Mouse (Mus musculus): ENCODE measurements around the gene Ece1. TPM values are rescaled to one million over a fixed set of nuclear protein-coding genes. Genes with fewer than 3 reads are reported as not detected.

The Ece1 gene
- total RNA-seq, 1 experiment: 99.2 TPM

DNA sequence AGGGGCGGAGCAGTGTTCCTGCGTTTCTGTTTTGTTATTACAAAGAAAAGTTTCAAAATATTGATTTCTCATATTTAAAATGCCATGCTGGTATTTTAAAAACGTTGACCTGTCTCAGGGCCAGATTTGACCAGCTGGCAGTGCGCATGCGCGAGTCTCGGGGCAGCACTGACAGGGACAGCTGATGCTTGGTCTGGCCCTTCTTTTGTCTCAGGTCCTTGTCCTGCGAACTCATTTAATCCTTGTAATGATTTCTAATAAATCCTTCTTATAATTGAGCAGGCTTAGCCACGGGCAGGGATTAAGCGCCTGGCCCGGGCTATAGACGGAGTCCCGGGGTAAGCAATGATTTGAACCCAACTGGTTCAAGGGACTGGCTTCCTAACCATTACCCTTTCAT, 40.2 kb downstream of the Ece1 start:
- no peaks in the 10 kb centered on the region for H3K9me3 ChIP-seq (ENCODE audit: control insufficient read depth, insufficient read depth, low read depth, low read length)
- TF ChIP-seq ZC3H11A (IDR thresholded peaks at IDR 0.05; ENCODE audit: borderline replicate concordance, low read depth, low read length): no peak
- H3K36me3 ChIP-seq (ENCODE audit: control insufficient read depth, insufficient read depth, low read length, poor library complexity, severe bottlenecking): no peaks in the 10 kb centered on the region
- no peak for DNase-seq (ENCODE audit: low read depth, low spot score)
- in situ Hi-C loops (cut with MboI; ENCODE audit: low sequenced_read_pairs in 2 of 2, unreplicated experiment in 2 of 2): no loop called here
- 0 out of 2 replicates have a peak overlapping the region, but pooled peaks have one; percentile 41 for H3K27ac ChIP-seq (ENCODE audit: insufficient read depth, low read depth, low read length, poor library complexity, severe bottlenecking)
- no peak overlapping the region for H3K9ac ChIP-seq (ENCODE audit: insufficient read depth, low read depth, low read length, poor library complexity, severe bottlenecking)
- no peak overlapping the region for H3K4me3 ChIP-seq (ENCODE audit: insufficient read depth in 1 of 2, low read depth in 1 of 2, low read length in 2 of 2, poor library complexity in 1 of 2, severe bottlenecking in 1 of 2)
- peaks cover 12 to 40% of the 10 kb centered on the region in 2 experiments for H3K4me1 ChIP-seq (ENCODE audit: control insufficient read depth in 2 of 2, insufficient read depth in 2 of 2, low read length in 2 of 2, poor library complexity in 1 of 2)

DNA sequence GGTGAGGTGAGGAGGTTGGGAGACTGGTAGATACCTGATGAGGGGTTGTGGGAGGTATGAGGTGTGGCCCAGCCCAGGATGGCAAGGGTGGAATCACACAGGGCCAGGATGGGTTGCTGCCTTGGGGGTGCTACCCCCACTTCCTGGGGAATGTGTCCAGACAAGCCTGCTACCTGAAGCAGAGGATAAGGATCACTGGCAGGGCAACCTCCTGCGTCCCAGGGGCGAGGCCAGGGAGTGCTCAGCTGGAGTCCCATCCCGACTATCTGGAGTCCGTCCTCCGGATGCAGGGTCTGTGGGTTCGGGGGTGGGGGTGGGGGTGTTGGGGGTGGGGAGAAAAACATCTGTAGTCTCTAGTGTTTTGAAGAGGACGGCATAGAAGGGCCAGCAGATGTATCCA, 40.8 kb downstream of the Ece1 start:
- H3K9ac ChIP-seq (ENCODE audit: insufficient read depth, low read depth, low read length, poor library complexity, severe bottlenecking): no peak overlapping the region; the same call in 1 of the 2 replicates
- DNase-seq (ENCODE audit: low read depth, low spot score): no peak
- TF ChIP-seq HCFC1 (IDR thresholded peaks at IDR 0.05; ENCODE audit: borderline replicate concordance, insufficient read depth, low read length): no peak
- no peak for TF ChIP-seq CHD2 (IDR thresholded peaks at IDR 0.05; ENCODE audit: low read depth, low read length)
- TF ChIP-seq ZC3H11A (IDR thresholded peaks at IDR 0.05; ENCODE audit: borderline replicate concordance, low read depth, low read length): no peak
- no peak for TF ChIP-seq ZNF384 (IDR thresholded peaks at IDR 0.05; ENCODE audit: low read depth, low read length)
- TF ChIP-seq MAFK (IDR thresholded peaks at IDR 0.05; ENCODE audit: insufficient read depth, low read depth, low read length): no peak
- H3K36me3 ChIP-seq (ENCODE audit: control insufficient read depth, insufficient read depth, low read length, poor library complexity, severe bottlenecking): no peaks in the 10 kb centered on the region
- H3K4me3 ChIP-seq (ENCODE audit: insufficient read depth in 1 of 2, low read depth in 1 of 2, low read length in 2 of 2, poor library complexity in 1 of 2, severe bottlenecking in 1 of 2): no peak overlapping the region
- peak overlapping the region; percentile 41; the same call in 1 of the 2 replicates for H3K27ac ChIP-seq (ENCODE audit: insufficient read depth, low read depth, low read length, poor library complexity, severe bottlenecking)
- in situ Hi-C loops (cut with MboI; ENCODE audit: low sequenced_read_pairs in 2 of 2, unreplicated experiment in 2 of 2): no loop called here
- no peaks in the 10 kb centered on the region for H3K9me3 ChIP-seq (ENCODE audit: control insufficient read depth, insufficient read depth, low read depth, low read length)
- peaks cover 12 to 41% of the 10 kb centered on the region in 2 experiments for H3K4me1 ChIP-seq (ENCODE audit: control insufficient read depth in 2 of 2, insufficient read depth in 2 of 2, low read length in 2 of 2, poor library complexity in 1 of 2)

DNA sequence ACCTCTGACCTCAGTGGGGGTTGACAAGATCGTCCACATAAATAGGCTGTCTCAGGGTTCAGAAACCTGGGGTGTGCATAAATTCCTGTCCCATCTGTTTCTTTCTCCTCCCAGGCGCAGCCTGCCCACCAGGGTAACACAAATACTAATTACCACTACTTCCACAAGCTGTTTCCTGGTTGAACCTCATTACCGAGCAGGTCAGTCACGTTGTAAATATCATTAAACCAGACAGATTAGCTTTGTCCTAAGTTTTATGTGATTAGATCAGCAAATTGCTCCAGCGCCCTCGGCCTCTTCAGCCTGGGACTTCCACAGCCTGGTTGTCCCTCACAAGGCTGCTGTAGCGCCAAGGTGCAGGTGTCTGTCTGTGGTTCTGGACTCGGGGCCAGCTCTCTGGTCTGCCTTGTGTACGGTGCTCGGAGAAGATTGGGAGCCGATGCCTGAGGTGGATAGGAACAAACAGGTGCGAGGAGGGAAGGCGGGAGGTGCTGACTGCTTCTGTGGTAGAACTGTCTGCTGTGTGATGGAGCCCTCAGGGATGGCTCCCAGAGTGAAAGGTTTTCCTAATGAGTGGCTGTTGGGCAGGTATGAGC, 43.0 kb downstream of the Ece1 start:
- Histone ChIP-seq H3K9me3 (ENCODE audit: control insufficient read depth, insufficient read depth, low read depth, low read length) (no peaks in the 10 kb centered on the region), H3K4me3 (ENCODE audit: insufficient read depth in 1 of 2, low read depth in 1 of 2, low read length in 2 of 2, poor library complexity in 1 of 2, severe bottlenecking in 1 of 2) (no peak overlapping the region), H3K4me1 (ENCODE audit: control insufficient read depth in 2 of 2, insufficient read depth in 2 of 2, low read length in 2 of 2, poor library complexity in 1 of 2) (peaks cover 12 to 47% of the 10 kb centered on the region in 2 experiments), H3K27ac (ENCODE audit: insufficient read depth, low read depth, low read length, poor library complexity, severe bottlenecking) (no peak overlapping the region; the same call in 1 of the 2 replicates), H3K36me3 (ENCODE audit: control insufficient read depth, insufficient read depth, low read length, poor library complexity, severe bottlenecking) (no peaks in the 10 kb centered on the region), H3K9ac (ENCODE audit: insufficient read depth, low read depth, low read length, poor library complexity, severe bottlenecking) (peak overlapping the region; percentile 20; the same call in 1 of the 2 replicates)
- in situ Hi-C loops (cut with MboI; ENCODE audit: low sequenced_read_pairs in 2 of 2, unreplicated experiment in 2 of 2): no loop called here
- TF ChIP-seq MAFK (IDR thresholded peaks at IDR 0.05; ENCODE audit: insufficient read depth, low read depth, low read length): no peak
- no peak for TF ChIP-seq CHD2 (IDR thresholded peaks at IDR 0.05; ENCODE audit: low read depth, low read length)
- no peak for TF ChIP-seq ZNF384 (IDR thresholded peaks at IDR 0.05; ENCODE audit: low read depth, low read length)
- TF ChIP-seq HCFC1 (IDR thresholded peaks at IDR 0.05; ENCODE audit: borderline replicate concordance, insufficient read depth, low read length): no peak
- TF ChIP-seq ZC3H11A (IDR thresholded peaks at IDR 0.05; ENCODE audit: borderline replicate concordance, low read depth, low read length): no peak
- no peak for DNase-seq (ENCODE audit: low read depth, low spot score)

DNA sequence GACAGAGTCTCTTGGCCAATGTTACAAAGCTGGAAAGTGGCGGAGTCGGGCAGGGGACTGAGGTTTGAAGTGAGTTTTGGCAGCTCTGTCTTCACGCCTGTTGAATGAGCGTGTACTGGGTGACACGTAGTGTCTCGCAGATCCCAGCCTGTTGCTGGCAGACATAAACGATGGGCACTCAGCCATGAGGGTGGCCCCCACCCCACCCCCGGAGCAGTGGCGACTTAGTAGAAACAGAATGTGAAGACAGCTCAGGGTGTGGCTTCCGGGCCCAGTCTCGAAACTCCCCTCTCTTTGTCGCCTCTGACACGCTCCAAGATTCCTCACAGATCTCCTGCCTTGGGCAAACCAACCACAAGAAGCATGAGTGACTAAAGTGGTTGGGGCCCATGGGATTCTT, 45.9 kb downstream of the Ece1 start:
- peaks cover 13 to 45% of the 10 kb centered on the region in 2 experiments for H3K4me1 ChIP-seq (ENCODE audit: control insufficient read depth in 2 of 2, insufficient read depth in 2 of 2, low read length in 2 of 2, poor library complexity in 1 of 2)
- in situ Hi-C loops (cut with MboI; ENCODE audit: low sequenced_read_pairs in 2 of 2, unreplicated experiment in 2 of 2): no loop called here
- H3K9me3 ChIP-seq (ENCODE audit: control insufficient read depth, insufficient read depth, low read depth, low read length): no peaks in the 10 kb centered on the region
- H3K27ac ChIP-seq (ENCODE audit: insufficient read depth, low read depth, low read length, poor library complexity, severe bottlenecking): no peak overlapping the region
- DNase-seq (ENCODE audit: low read depth, low spot score): no peak
- TF ChIP-seq HCFC1 (IDR thresholded peaks at IDR 0.05; ENCODE audit: borderline replicate concordance, insufficient read depth, low read length): no peak
- no peak for TF ChIP-seq ZC3H11A (IDR thresholded peaks at IDR 0.05; ENCODE audit: borderline replicate concordance, low read depth, low read length)
- no peak for TF ChIP-seq MAFK (IDR thresholded peaks at IDR 0.05; ENCODE audit: insufficient read depth, low read depth, low read length)
- TF ChIP-seq ZNF384 (IDR thresholded peaks at IDR 0.05; ENCODE audit: low read depth, low read length): no peak
- no peak for TF ChIP-seq CHD2 (IDR thresholded peaks at IDR 0.05; ENCODE audit: low read depth, low read length)
- no peak overlapping the region; a peak in 1 of 4 replicates for H3K4me3 ChIP-seq (ENCODE audit: insufficient read depth in 1 of 2, low read depth in 1 of 2, low read length in 2 of 2, poor library complexity in 1 of 2, severe bottlenecking in 1 of 2)
- H3K36me3 ChIP-seq (ENCODE audit: control insufficient read depth, insufficient read depth, low read length, poor library complexity, severe bottlenecking): no peaks in the 10 kb centered on the region
- no peak overlapping the region; the same call in 1 of the 2 replicates for H3K9ac ChIP-seq (ENCODE audit: insufficient read depth, low read depth, low read length, poor library complexity, severe bottlenecking)

DNA sequence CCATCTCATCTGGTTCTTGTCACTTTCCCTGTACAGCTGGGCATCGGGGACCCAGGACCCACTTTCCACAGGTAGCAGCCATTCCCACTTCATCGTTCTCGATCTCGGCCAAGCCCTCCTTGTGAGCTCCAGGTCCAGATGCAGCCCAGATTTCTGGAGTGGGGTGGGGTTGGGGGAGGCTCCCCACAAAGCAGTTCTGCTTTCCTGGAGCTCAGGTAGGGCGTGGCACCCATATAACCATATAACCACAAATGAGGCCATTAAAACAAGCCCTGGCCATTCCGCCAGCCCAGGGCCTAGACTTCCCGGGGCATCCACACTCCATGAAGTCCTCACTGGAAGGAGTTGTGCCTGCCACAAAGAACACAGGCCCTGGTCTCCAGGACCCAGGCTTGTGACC, 46.5 kb downstream of the Ece1 start:
- TF ChIP-seq MAFK (IDR thresholded peaks at IDR 0.05; ENCODE audit: insufficient read depth, low read depth, low read length) (no peak), ZC3H11A (IDR thresholded peaks at IDR 0.05; ENCODE audit: borderline replicate concordance, low read depth, low read length) (no peak), ZNF384 (IDR thresholded peaks at IDR 0.05; ENCODE audit: low read depth, low read length) (no peak)
- Histone ChIP-seq H3K36me3 (ENCODE audit: control insufficient read depth, insufficient read depth, low read length, poor library complexity, severe bottlenecking) (no peaks in the 10 kb centered on the region), H3K9me3 (ENCODE audit: control insufficient read depth, insufficient read depth, low read depth, low read length) (no peaks in the 10 kb centered on the region), H3K4me1 (ENCODE audit: control insufficient read depth in 2 of 2, insufficient read depth in 2 of 2, low read length in 2 of 2, poor library complexity in 1 of 2) (peaks cover 14 to 44% of the 10 kb centered on the region in 2 experiments), H3K27ac (ENCODE audit: insufficient read depth, low read depth, low read length, poor library complexity, severe bottlenecking) (no peak overlapping the region), H3K4me3 (ENCODE audit: insufficient read depth in 1 of 2, low read depth in 1 of 2, low read length in 2 of 2, poor library complexity in 1 of 2, severe bottlenecking in 1 of 2) (no peak overlapping the region), H3K9ac (ENCODE audit: insufficient read depth, low read depth, low read length, poor library complexity, severe bottlenecking) (no peak overlapping the region; the same call in 1 of the 2 replicates)
- in situ Hi-C loops (cut with MboI; ENCODE audit: low sequenced_read_pairs in 2 of 2, unreplicated experiment in 2 of 2): no loop called here
- DNase-seq (ENCODE audit: low read depth, low spot score): no peak
